ENCODE assay signal across 27 mouse cellular contexts in genomic region chr14:40892326-40892825, GRCm38 (mm10). TPM values are rescaled to one million over a fixed set of nuclear protein-coding genes. Genes with fewer than 3 reads are reported as not detected.
DNase-seq lines count a peak whose midpoint lies in the region; ATAC-seq and TF ChIP-seq lines count a peak whose summit lies in the region.
"Had no signal": no experiment of that assay in that cellular context is flagged by ENCODE, and none has a peak within 500 bp of the region (broad histone marks: within the 10 kb centered on the region; RNA-seq: fewer than 3 reads in every experiment).

No protein-coding gene starts in this region.

- H3K27me3 ChIP-seq in hindbrain, embryonic 10.5 days (ENCODE audit: insufficient read depth, poor library complexity, severe bottlenecking): no peaks in the 10 kb centered on the region
- no peaks in the 10 kb centered on the region for H3K27me3 ChIP-seq in hindbrain, embryonic 13.5 days
- no peaks in the 10 kb centered on the region for H3K27me3 ChIP-seq in ES-Bruce4 (ENCODE audit: control insufficient read depth, insufficient read depth, low read length, poor library complexity, severe bottlenecking)
- H3K27me3 ChIP-seq: embryonic facial prominence, embryonic 13.5 days; embryonic facial prominence, embryonic 15.5 days; forebrain, embryonic 12.5 days had no signal

- no peaks in the 10 kb centered on the region for H3K9me3 ChIP-seq in hindbrain, embryonic 10.5 days
- no peaks in the 10 kb centered on the region for H3K9me3 ChIP-seq in hindbrain, embryonic 13.5 days
- no peaks in the 10 kb centered on the region for H3K9me3 ChIP-seq in ES-Bruce4 (replicated peaks; ENCODE audit: control insufficient read depth, insufficient read depth, low read length, poor library complexity, severe bottlenecking)
- H3K9me3 ChIP-seq: embryonic facial prominence, embryonic 13.5 days; embryonic facial prominence, embryonic 15.5 days; forebrain, embryonic 10.5 days; forebrain, embryonic 12.5 days; G1E had no signal

- DNase-seq in hindbrain, embryonic 10.5 days (ENCODE audit: low spot score): peak; percentile 1
- DNase-seq in ES-CJ7 (ENCODE audit: low read depth, low spot score): peak; percentile 87
- DNase-seq in R1 (ENCODE audit: low read depth, low spot score): peak; percentile 92
- no peak for DNase-seq in left cerebral cortex, postnatal 10 days (ENCODE audit: extremely low spot score in 1 of 2, low spot score in 2 of 2)
- no peak for DNase-seq in urinary bladder, postnatal 25 days (ENCODE audit: low spot score)
- DNase-seq in thymus, postnatal 36 days: no peak
- DNase-seq: adrenal gland, adult 2 months; adrenal gland, postnatal 10 days; adrenal gland, postnatal 25 days; cerebellum, adult 11 months; cerebellum, adult 18-20 months; cerebellum, adult 8-10 months; cerebellum, adult 9-11 months; cerebellum, postnatal 14 days; cerebellum, postnatal 36 days; embryo, embryonic 11 days had no signal

- ATAC-seq in hindbrain, embryonic 13.5 days (ENCODE audit: low FRiP score): no peak
- ATAC-seq: forebrain, embryonic 14.5 days; forebrain, embryonic 16.5 days; Patski had no signal

- TF ChIP-seq EP300 in ES-Bruce4 (IDR thresholded peaks at IDR 0.05; ENCODE audit: insufficient read depth, low read depth, low read length): no peak

- TF ChIP-seq CTCF in ES-Bruce4 (IDR thresholded peaks at IDR 0.05; ENCODE audit: low read depth, low read length): no peak

- H3K4me3 ChIP-seq in hindbrain, embryonic 10.5 days: no peak overlapping the region
- H3K4me3 ChIP-seq in hindbrain, embryonic 13.5 days: no peak overlapping the region
- H3K4me3 ChIP-seq in ES-Bruce4 (ENCODE audit: low read depth, low read length): no peak overlapping the region
- H3K4me3 ChIP-seq: embryonic facial prominence, embryonic 13.5 days; embryonic facial prominence, embryonic 15.5 days; erythroblast, embryonic 14.5 days; forebrain, embryonic 10.5 days; forebrain, embryonic 12.5 days had no signal

- WGBS in hindbrain, embryonic 10.5 days: 86% methylated on average over 7 of the region's 7 CpGs
- WGBS in hindbrain, embryonic 13.5 days: 88% methylated on average over 7 of the region's 7 CpGs

- H3K4me2 ChIP-seq in hindbrain, embryonic 13.5 days: no peak overlapping the region
- H3K4me2 ChIP-seq: embryonic facial prominence, embryonic 13.5 days; embryonic facial prominence, embryonic 15.5 days; forebrain, embryonic 12.5 days had no signal

- no peaks in the 10 kb centered on the region for H3K36me3 ChIP-seq in hindbrain, embryonic 10.5 days
- H3K36me3 ChIP-seq in hindbrain, embryonic 13.5 days: no peaks in the 10 kb centered on the region
- H3K36me3 ChIP-seq in ES-Bruce4 (ENCODE audit: control insufficient read depth, insufficient read depth, low read length, poor library complexity, severe bottlenecking): no peaks in the 10 kb centered on the region
- H3K36me3 ChIP-seq: embryonic facial prominence, embryonic 13.5 days; embryonic facial prominence, embryonic 15.5 days; forebrain, embryonic 10.5 days; forebrain, embryonic 12.5 days; G1E had no signal

- H3K9ac ChIP-seq in hindbrain, embryonic 13.5 days: no peak overlapping the region
- H3K9ac ChIP-seq in ES-Bruce4 (ENCODE audit: low read depth, poor library complexity, severe bottlenecking): no peak overlapping the region
- H3K9ac ChIP-seq: embryonic facial prominence, embryonic 13.5 days; embryonic facial prominence, embryonic 15.5 days; forebrain, embryonic 12.5 days had no signal

- peaks cover 21% of the 10 kb centered on the region for H3K4me1 ChIP-seq in hindbrain, embryonic 10.5 days (replicated peaks)
- H3K4me1 ChIP-seq in hindbrain, embryonic 13.5 days (replicated peaks): peaks cover 7% of the 10 kb centered on the region
- H3K4me1 ChIP-seq in ES-Bruce4 (ENCODE audit: control insufficient read depth, insufficient read depth, low read length): peaks cover 4% of the 10 kb centered on the region

- no peak overlapping the region for H3K27ac ChIP-seq in hindbrain, embryonic 10.5 days
- no peak overlapping the region for H3K27ac ChIP-seq in hindbrain, embryonic 13.5 days
- peak overlapping the region; percentile 28; the same call in 1 of the 2 replicates for H3K27ac ChIP-seq in ES-Bruce4 (ENCODE audit: insufficient read depth, low read length)
- H3K27ac ChIP-seq: embryonic facial prominence, embryonic 13.5 days; embryonic facial prominence, embryonic 15.5 days; forebrain, embryonic 10.5 days; forebrain, embryonic 12.5 days had no signal

- intact Hi-C loops in left cerebral cortex, postnatal 10 days (cut with DNase I): loop anchor here (10.0 kb wide), 1 partner anchor 1358 kb away; no protein-coding TSS in a partner anchor

- TF ChIP-seq POLR2A in ES-Bruce4 (IDR thresholded peaks at IDR 0.05; ENCODE audit: insufficient read depth, low read length): no peak

RNA-seq across cellular contexts. Expression of gene Sh2d4b, which starts 0.7 kb away (rescaled TPM):
- 0.41 and 0.64 TPM in 2 replicates for polyA plus RNA-seq in hindbrain, embryonic 10.5 days (2016; fragmentation: Nextera tagmentation; extraction: Ambion mirVana)
- polyA plus RNA-seq in hindbrain, embryonic 13.5 days (2015; fragmentation: Nextera tagmentation; extraction: Ambion mirVana): 1.1 and 1.9 TPM in 2 replicates
- 1.7 and 2.6 TPM in 2 replicates for polyA plus RNA-seq in ES-Bruce4 (2011; ENCODE audit: insufficient read depth, insufficient read length, low read depth, missing spikeins)
- 1 to 10 TPM; 3.6 to 4.6 TPM for total RNA-seq in left cerebral cortex, postnatal 10 days (2021)

Comparison
In these comparisons a context has a peak if more than half of its experiments do, and no peak if none do; other contexts are left out.
1. DNase-seq: peak in hindbrain, embryonic 10.5 days (single experiment), ES-CJ7 (single experiment) and R1 (single experiment); none in left cerebral cortex, postnatal 10 days (0 of 2), urinary bladder, postnatal 25 days (single experiment) and thymus, postnatal 36 days (0 of 2).